Comparison of ENCODE assay signal across 20 mouse cellular contexts in the genomic region with DNA sequence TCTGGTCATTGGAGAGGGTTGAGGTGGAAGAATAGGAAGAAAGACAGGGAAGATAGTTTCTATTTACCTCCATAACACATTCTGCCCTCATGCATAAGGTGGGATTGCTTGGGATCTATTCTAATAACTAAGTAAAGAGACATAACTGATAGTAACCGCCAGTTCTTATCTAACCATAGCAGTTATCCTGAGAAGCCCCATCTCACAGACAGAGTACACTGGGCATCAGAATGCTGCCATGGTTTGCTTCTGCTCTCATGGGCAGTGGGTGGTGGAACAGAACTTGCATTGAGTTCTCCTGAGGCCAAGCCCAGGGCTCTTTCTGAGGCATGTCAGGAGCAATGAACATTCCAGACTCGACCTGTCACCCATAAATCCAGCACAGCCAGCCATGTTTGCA.
DNase-seq lines count a peak whose midpoint lies in the region; ATAC-seq and TF ChIP-seq lines count a peak whose summit lies in the region.
"Had no signal": no experiment of that assay in that cellular context is flagged by ENCODE, and none has a peak within 500 bp of the region (broad histone marks: within the 10 kb centered on the region; RNA-seq: fewer than 3 reads in every experiment).

No protein-coding gene starts in this region.

- H3K4me2 ChIP-seq in liver, embryonic 12.5 days, result no peak overlapping the region
- no peak overlapping the region for H3K4me2 ChIP-seq in liver, postnatal 0 days (ENCODE audit: low read depth, low read length)
- H3K4me2 ChIP-seq in liver, embryonic 15.5 days, result no peak overlapping the region
- no peak overlapping the region for H3K4me2 ChIP-seq in forebrain, embryonic 13.5 days
- H3K4me2 ChIP-seq: embryonic facial prominence, embryonic 13.5 days; heart, embryonic 13.5 days; hindbrain, embryonic 12.5 days had no signal

- WGBS in liver, embryonic 12.5 days (ENCODE audit: insufficient replicate concordance), result 45% methylated on average over 2 of the region's 2 CpGs
- WGBS in liver, postnatal 0 days (ENCODE audit: insufficient replicate concordance), result 59% methylated on average over 2 of the region's 2 CpGs
- WGBS in liver, embryonic 15.5 days (ENCODE audit: insufficient replicate concordance), result 36% methylated on average over 2 of the region's 2 CpGs
- WGBS in forebrain, embryonic 13.5 days, result 87% methylated on average over 2 of the region's 2 CpGs

- H3K36me3 ChIP-seq in liver, embryonic 12.5 days, result no peaks in the 10 kb centered on the region
- no peaks in the 10 kb centered on the region for H3K36me3 ChIP-seq in liver, postnatal 0 days (replicated peaks; ENCODE audit: insufficient read depth, low read length)
- no peaks in the 10 kb centered on the region for H3K36me3 ChIP-seq in liver, embryonic 15.5 days (replicated peaks)
- no peaks in the 10 kb centered on the region for H3K36me3 ChIP-seq in forebrain, embryonic 13.5 days (ENCODE audit: poor library complexity, severe bottlenecking)
- H3K36me3 ChIP-seq: embryonic facial prominence, embryonic 13.5 days; heart, embryonic 13.5 days; hindbrain, embryonic 12.5 days had no signal

- DNase-seq in cerebellum, adult 11-12 months, result peak; percentile 2
- no peak for DNase-seq in liver, postnatal 0 days
- no peak for DNase-seq in kidney, adult 8-10 months
- DNase-seq: adrenal gland, adult 2 months; adrenal gland, postnatal 36 days; cerebellum, adult 18-20 months; cerebellum, adult 9-11 months; cerebellum, postnatal 36 days; gastrocnemius, adult 2 months; gastrocnemius, postnatal 25 days; heart, postnatal 4 days had no signal

- TF ChIP-seq CTCF in liver, postnatal 0 days (IDR thresholded peaks at IDR 0.05; ENCODE audit: low read depth), result no peak

- H3K4me1 ChIP-seq in liver, embryonic 12.5 days, result 0 out of 2 replicates have a peak, but pooled peaks cover 3% of the 10 kb centered on the region
- H3K4me1 ChIP-seq in liver, postnatal 0 days (ENCODE audit: insufficient read depth), result no peaks in the 10 kb centered on the region
- no peaks in the 10 kb centered on the region for H3K4me1 ChIP-seq in liver, embryonic 15.5 days (replicated peaks)
- H3K4me1 ChIP-seq in forebrain, embryonic 13.5 days, result no peaks in the 10 kb centered on the region
- H3K4me1 ChIP-seq: embryonic facial prominence, embryonic 13.5 days; heart, embryonic 13.5 days; hindbrain, embryonic 12.5 days had no signal

- no peaks in the 10 kb centered on the region for H3K9me3 ChIP-seq in liver, embryonic 12.5 days (replicated peaks)
- H3K9me3 ChIP-seq in liver, postnatal 0 days (ENCODE audit: low read length), result no peaks in the 10 kb centered on the region
- no peaks in the 10 kb centered on the region for H3K9me3 ChIP-seq in liver, embryonic 15.5 days (replicated peaks)
- H3K9me3 ChIP-seq in forebrain, embryonic 13.5 days (replicated peaks), result no peaks in the 10 kb centered on the region
- H3K9me3 ChIP-seq: embryonic facial prominence, embryonic 13.5 days; heart, embryonic 13.5 days; hindbrain, embryonic 12.5 days had no signal

- no peak for ATAC-seq in cerebellum, adult (ENCODE audit: insufficient number of reproducible peaks, low FRiP score, low TSS enrichment)
- peak; percentile 46; the same call in 1 of the 2 replicates for ATAC-seq in liver, embryonic 12.5 days
- no peak for ATAC-seq in liver, postnatal 0 days
- peak; percentile 34; the same call in 1 of the 2 replicates for ATAC-seq in liver, embryonic 15.5 days (ENCODE audit: insufficient read depth)
- no peak for ATAC-seq in forebrain, embryonic 13.5 days
- ATAC-seq: forebrain, embryonic 14.5 days; hindbrain, embryonic 16.5 days had no signal

- no peak overlapping the region for H3K4me3 ChIP-seq in liver, embryonic 12.5 days
- H3K4me3 ChIP-seq in liver, postnatal 0 days (ENCODE audit: low read depth, low read length), result no peak overlapping the region
- H3K4me3 ChIP-seq in liver, embryonic 15.5 days (replicated peaks), result no peak overlapping the region
- no peak overlapping the region for H3K4me3 ChIP-seq in forebrain, embryonic 13.5 days
- H3K4me3 ChIP-seq: embryonic facial prominence, embryonic 13.5 days; gastrocnemius, adult 2 months; heart, embryonic 13.5 days; hindbrain, embryonic 12.5 days had no signal

- H3K9ac ChIP-seq in liver, embryonic 12.5 days, result no peak overlapping the region
- no peak overlapping the region for H3K9ac ChIP-seq in liver, postnatal 0 days (replicated peaks)
- no peak overlapping the region for H3K9ac ChIP-seq in liver, embryonic 15.5 days
- H3K9ac ChIP-seq in forebrain, embryonic 13.5 days, result no peak overlapping the region
- H3K9ac ChIP-seq: embryonic facial prominence, embryonic 13.5 days; heart, embryonic 13.5 days; hindbrain, embryonic 12.5 days had no signal

- H3K27ac ChIP-seq in liver, embryonic 12.5 days, result no peak overlapping the region
- no peak overlapping the region for H3K27ac ChIP-seq in liver, postnatal 0 days (ENCODE audit: low read depth)
- no peak overlapping the region for H3K27ac ChIP-seq in liver, embryonic 15.5 days (replicated peaks)
- H3K27ac ChIP-seq in forebrain, embryonic 13.5 days, result no peak overlapping the region
- H3K27ac ChIP-seq: embryonic facial prominence, embryonic 13.5 days; gastrocnemius, adult 2 months; heart, embryonic 13.5 days; hindbrain, embryonic 12.5 days had no signal

- no peak for TF ChIP-seq EP300 in liver, postnatal 0 days (IDR thresholded peaks at IDR 0.05; ENCODE audit: low read depth)

- H3K27me3 ChIP-seq in liver, embryonic 12.5 days (replicated peaks), result no peaks in the 10 kb centered on the region
- H3K27me3 ChIP-seq in liver, postnatal 0 days (ENCODE audit: insufficient read depth, low read length), result no peaks in the 10 kb centered on the region
- no peaks in the 10 kb centered on the region for H3K27me3 ChIP-seq in liver, embryonic 15.5 days
- no peaks in the 10 kb centered on the region for H3K27me3 ChIP-seq in forebrain, embryonic 13.5 days
- H3K27me3 ChIP-seq: embryonic facial prominence, embryonic 13.5 days; heart, embryonic 13.5 days; hindbrain, embryonic 12.5 days had no signal

Comparison
In these comparisons a context has a peak if more than half of its experiments do, and no peak if none do; other contexts are left out.
1. ATAC-seq: peak in liver, embryonic 12.5 days (single experiment) and liver, embryonic 15.5 days (single experiment); none in cerebellum, adult (single experiment), liver, postnatal 0 days (single experiment) and forebrain, embryonic 13.5 days (single experiment).